ENCODE assay signal across 14 mouse cellular contexts in genomic region chr13:36654251-36654650, GRCm38 (mm10).
DNase-seq lines count a peak whose midpoint lies in the region; TF ChIP-seq lines count a peak whose summit lies in the region.
"Had no signal": no experiment of that assay in that cellular context is flagged by ENCODE, and none has a peak within 500 bp of the region (broad histone marks: within the 10 kb centered on the region; RNA-seq: fewer than 3 reads in every experiment).

No protein-coding gene starts in this region.

- peak; percentile 63 for TF ChIP-seq CTCF in layer of hippocampus, adult 2 months (conservative IDR thresholded peaks at IDR 0.05)

- peak; percentile 17 to 22 for DNase-seq in cerebellum, postnatal 10 days
- no peak for DNase-seq in cerebellum, adult 11 months
- no peak for DNase-seq in layer of hippocampus, adult 2 months (ENCODE audit: low spot score in 2 of 2)
- no peak for DNase-seq in layer of hippocampus, postnatal 14 days (ENCODE audit: low spot score in 2 of 2)
- peak; percentile 6 for DNase-seq in thymus, postnatal 14 days
- DNase-seq in thymus, postnatal 36 days: no peak
- no peak for DNase-seq in embryo, embryonic 10 days (ENCODE audit: low spot score)
- no peak for DNase-seq in urinary bladder, postnatal 14 days (ENCODE audit: low spot score)
- DNase-seq: cerebellum, adult 9-11 months; heart, postnatal 14 days; left cerebral cortex, postnatal 4 days; lung, embryonic 14.5 days; right cerebral cortex, postnatal 14 days had no signal

- H3K4me3 ChIP-seq in layer of hippocampus, adult 2 months: no peak overlapping the region
- H3K4me3 ChIP-seq: forebrain, embryonic 13.5 days had no signal

- no peak overlapping the region for H3K27ac ChIP-seq in layer of hippocampus, adult 2 months
- H3K27ac ChIP-seq: forebrain, embryonic 13.5 days had no signal

Comparison
In these comparisons a context has a peak if more than half of its experiments do, and no peak if none do; other contexts are left out.
1. DNase-seq: peak in cerebellum, postnatal 10 days (2 of 2) and thymus, postnatal 14 days (single experiment); none in cerebellum, adult 11 months (single experiment), layer of hippocampus, adult 2 months (0 of 2), layer of hippocampus, postnatal 14 days (0 of 2), thymus, postnatal 36 days (0 of 2), embryo, embryonic 10 days (single experiment) and urinary bladder, postnatal 14 days (single experiment).